Mouse (Mus musculus): ENCODE results near the gene Cnot10. TPM values are rescaled to one million over a fixed set of nuclear protein-coding genes. Genes with fewer than 3 reads are reported as not detected.

Gene Cnot10
- total RNA-seq, 2 experiments from 2014 or later = 17.1 TPM

DNA sequence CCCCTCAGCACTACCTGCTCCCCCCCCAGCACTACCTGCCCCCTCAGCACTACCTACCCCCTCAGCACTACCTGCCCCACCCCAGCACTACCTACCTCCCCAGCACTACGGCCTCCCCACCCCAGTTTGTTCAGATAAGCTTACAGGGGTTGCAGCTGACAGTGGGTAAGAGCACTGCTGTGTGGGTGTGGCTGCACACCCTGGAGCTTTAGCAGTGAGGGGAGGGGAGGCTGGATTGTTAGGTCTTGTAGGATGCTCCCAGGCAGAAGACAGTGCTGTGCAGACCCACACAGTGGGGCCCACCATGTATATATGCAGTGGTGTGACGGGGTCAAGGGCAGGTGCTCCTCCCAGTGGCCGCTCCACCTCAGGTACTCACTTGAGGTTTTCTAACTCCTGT lies 29.7 kb downstream of the Cnot10 start:
- H3K4me3 ChIP-seq = no peak overlapping the region
- TF ChIP-seq CTCF (IDR thresholded peaks at IDR 0.05) = no peak
- H3K27ac ChIP-seq = no peak overlapping the region
- no peak for DNase-seq
- intact Hi-C loops (cut with DNase I) = no loop called here

DNA sequence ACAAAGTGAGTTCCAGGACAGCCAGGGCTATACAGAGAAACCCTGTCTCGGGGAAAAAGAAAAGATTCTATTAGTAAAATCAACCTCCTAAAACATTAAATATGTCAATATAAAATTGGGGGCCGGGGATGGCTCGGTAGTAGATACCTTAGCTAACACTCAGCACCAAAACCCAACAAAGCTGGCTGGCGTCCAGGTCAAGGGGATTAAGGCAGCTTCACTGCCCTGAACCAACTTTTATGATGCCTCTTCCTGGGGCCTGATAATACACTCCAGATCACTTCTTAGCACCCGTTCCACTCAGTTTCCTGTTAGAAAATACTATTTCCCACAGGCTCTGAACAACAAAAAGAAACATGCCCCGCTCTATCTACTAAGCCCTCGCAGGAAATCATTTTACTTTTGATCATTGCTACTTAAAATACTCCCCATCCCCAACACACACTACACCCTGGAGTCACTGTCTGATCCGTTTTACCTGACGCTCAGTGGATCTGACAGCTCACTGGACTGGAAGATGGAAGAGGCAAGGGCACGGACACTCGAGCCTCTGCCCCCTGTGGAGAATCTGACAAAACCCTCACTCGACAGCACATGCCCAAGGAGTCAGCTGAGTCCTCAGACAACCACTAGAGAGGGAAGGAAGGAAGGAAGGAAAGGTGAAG lies 36.0 kb downstream of the Cnot10 start:
- no peak for TF ChIP-seq CTCF (IDR thresholded peaks at IDR 0.05)
- intact Hi-C loops (cut with DNase I) = no loop called here
- Histone ChIP-seq H3K4me3 (no peak overlapping the region), H3K27ac (no peak overlapping the region)
- DNase-seq = no peak

DNA sequence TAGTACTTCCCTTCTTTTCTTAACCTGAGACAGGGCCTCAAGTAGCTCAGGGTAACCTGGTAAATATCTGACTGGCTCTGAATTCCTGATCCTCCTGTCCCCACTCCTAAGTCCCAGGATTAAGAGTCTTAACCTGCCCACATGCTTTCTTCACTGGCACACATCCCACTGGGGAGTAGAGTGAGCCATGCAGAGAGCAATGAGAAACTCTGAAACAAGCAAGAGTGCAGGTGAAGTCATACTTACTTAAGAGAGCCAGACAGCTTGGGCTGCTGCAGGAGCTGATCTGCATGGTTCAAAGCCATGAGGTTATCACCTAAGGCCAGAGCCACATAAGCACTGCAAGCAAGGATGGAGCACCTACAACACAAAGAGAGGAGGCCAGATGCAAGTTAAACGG lies 38.9 kb downstream of the Cnot10 start:
- no peak for TF ChIP-seq CTCF (IDR thresholded peaks at IDR 0.05)
- intact Hi-C loops (cut with DNase I) = no loop called here
- DNase-seq = no peak
- H3K4me3 ChIP-seq = no peak overlapping the region
- H3K27ac ChIP-seq = no peak overlapping the region

DNA sequence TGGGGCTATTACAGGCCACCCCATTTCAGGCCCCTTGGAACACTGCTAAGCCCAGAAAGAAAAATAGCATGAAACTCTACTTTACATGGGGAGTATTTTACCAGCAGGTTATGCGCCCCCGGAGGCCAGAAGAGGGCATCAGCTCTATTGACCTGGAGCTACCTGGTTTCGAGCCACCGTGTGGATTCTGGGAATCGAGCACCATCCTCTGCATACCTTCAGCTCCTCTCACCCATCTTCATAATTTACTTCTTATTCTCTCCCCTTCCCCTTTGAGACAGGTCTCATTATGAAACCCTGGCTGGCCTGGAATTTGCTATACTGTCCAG lies 55.0 kb downstream of the Cnot10 start:
- no peak for TF ChIP-seq CTCF (IDR thresholded peaks at IDR 0.05)
- peak overlapping the region; percentile 46; the same call in 1 of the 2 replicates for H3K27ac ChIP-seq
- no peak for DNase-seq
- no peak overlapping the region for H3K4me3 ChIP-seq
- intact Hi-C loops (cut with DNase I) = no loop called here

DNA sequence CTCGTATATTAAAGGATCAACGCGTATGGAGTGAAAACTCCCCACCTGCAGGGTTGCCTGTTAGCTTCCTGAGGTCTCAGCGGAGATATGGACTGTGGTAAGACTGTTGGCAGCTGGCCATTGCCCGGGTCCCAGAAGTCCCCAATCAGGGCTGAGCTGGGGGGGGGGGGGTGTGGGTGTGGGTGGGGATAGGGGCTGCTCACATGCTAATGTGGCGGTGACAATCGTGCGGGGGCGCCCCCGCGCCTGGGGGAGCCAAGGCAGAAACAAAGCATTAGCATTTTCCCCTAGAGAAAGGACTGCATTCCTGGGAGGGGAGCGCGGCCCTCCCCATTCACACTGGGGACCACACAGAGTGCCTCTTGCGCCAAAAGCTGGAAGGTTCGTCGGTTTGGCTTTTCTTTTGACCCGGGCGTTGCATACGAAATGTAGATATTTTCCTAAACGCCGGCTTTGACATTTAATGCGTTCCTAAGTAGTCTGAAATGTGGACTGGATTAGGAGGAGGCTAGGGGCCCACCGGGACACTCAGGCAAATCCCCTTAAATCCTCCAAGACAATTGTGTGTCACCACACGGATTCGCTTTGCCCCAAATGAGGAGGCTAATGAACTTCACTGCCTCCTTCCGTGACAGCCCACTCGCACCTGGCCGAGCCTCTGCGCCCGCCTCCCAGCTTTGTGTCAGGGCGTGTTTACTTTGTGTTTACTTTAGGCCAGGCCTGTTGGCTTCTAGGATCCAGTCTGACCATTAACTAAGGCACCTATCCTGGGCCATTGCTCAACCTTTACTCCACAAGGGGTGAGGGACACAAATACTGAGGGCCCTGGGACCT lies 55.6 kb downstream of the Cnot10 start:
- no peak for TF ChIP-seq CTCF (IDR thresholded peaks at IDR 0.05)
- peak; percentile 31 for DNase-seq
- peak overlapping the region; percentile 74 for H3K4me3 ChIP-seq
- intact Hi-C loops (cut with DNase I) = loop anchor here (5.0 kb wide), 2 partner anchors 82 to 167 kb away; partner anchors contain the start of gene Ccr4
- H3K27ac ChIP-seq = peak overlapping the region; percentile 59

DNA sequence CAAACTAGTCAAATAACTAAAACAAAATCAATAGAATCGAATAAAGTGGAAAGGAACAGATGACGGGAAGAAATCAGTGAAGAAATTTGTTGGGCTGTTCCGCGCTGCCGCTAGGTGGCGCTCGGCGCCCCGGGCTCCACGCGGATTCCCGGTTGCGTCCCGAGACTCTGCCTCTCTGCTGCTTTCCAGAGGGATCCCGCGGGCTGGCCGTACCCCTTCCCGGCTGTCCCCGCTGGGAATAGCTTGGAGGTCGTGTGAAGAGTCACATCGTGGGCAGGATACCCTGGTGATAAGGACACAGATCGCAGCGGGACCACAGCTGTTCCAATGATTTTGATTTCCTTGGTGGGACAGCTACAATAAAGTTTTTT lies 56.2 kb downstream of the Cnot10 start:
- H3K4me3 ChIP-seq = peak overlapping the region; percentile 74
- intact Hi-C loops (cut with DNase I) = loop anchor here (5.0 kb wide), 2 partner anchors 81 to 166 kb away; partner anchors contain the start of gene Ccr4
- peak; percentile 80 for DNase-seq
- no peak; the same call in 1 of the 2 replicates for TF ChIP-seq CTCF (IDR thresholded peaks at IDR 0.05)
- H3K27ac ChIP-seq = peak overlapping the region; percentile 59

DNA sequence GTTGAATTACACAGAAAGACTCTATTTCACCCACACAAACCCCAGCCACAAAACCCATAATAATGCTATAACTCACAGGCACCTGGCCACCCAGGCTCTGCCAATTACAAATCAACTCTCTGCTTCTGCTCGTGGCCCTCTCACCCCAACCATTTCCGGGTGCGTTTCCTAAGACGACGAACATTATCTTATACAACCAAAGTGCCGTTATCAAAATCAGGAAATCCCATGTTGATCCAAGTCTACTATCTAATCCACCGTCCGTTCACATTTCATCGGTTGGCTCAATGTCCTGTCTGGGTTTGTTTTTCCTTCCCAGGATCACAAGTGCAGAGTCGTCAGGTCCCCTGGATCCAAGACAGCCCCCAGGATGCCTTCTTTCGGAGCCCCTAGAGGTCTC lies 61.3 kb downstream of the Cnot10 start:
- intact Hi-C loops (cut with DNase I) = no loop called here
- DNase-seq = no peak
- TF ChIP-seq CTCF (IDR thresholded peaks at IDR 0.05) = no peak
- no peak overlapping the region for H3K27ac ChIP-seq
- H3K4me3 ChIP-seq = no peak overlapping the region

DNA sequence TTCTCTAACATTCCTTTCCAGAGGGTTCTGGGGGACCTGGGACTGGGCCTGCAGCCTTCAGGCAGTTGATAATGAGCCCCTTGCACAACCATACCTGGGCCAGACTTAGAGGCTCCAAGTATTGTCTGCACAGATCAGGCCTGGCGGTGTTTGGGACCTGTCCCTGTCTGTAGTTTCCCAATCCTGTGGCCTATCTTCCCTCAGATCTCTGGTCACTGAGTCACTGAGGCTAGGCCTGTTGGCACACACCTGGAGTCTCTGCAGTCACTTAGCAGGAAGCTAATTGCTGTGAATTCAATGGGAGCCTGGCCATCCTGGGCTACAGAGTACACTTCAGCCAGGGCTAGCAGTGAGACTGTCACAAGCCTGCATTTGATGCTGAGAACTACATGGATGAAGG lies 64.0 kb downstream of the Cnot10 start:
- Histone ChIP-seq H3K27ac (no peak overlapping the region), H3K4me3 (no peak overlapping the region)
- TF ChIP-seq CTCF (IDR thresholded peaks at IDR 0.05) = no peak
- DNase-seq = no peak
- intact Hi-C loops (cut with DNase I) = no loop called here

DNA sequence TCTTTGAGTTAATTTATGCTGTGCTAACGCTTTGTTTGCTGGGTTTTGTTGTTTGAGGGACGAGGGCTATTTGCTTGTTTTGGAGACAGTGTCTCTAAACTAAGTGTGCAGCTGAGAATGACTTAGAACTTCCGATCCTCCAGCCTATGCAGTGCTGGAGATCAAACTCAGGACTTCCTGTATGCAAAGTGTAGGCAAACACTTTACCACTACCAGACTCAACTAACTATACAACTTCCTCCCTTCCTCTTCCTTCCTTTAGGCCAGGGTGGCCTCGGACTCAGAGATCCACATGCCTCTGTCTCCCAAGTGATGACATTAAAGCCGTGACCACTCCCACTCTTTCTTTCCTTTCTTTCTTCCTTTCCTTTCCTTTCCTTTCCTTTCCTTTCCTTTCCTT lies 66.5 kb downstream of the Cnot10 start:
- DNase-seq = no peak
- H3K27ac ChIP-seq = no peak overlapping the region
- H3K4me3 ChIP-seq = no peak overlapping the region
- intact Hi-C loops (cut with DNase I) = no loop called here
- TF ChIP-seq CTCF (IDR thresholded peaks at IDR 0.05) = no peak

DNA sequence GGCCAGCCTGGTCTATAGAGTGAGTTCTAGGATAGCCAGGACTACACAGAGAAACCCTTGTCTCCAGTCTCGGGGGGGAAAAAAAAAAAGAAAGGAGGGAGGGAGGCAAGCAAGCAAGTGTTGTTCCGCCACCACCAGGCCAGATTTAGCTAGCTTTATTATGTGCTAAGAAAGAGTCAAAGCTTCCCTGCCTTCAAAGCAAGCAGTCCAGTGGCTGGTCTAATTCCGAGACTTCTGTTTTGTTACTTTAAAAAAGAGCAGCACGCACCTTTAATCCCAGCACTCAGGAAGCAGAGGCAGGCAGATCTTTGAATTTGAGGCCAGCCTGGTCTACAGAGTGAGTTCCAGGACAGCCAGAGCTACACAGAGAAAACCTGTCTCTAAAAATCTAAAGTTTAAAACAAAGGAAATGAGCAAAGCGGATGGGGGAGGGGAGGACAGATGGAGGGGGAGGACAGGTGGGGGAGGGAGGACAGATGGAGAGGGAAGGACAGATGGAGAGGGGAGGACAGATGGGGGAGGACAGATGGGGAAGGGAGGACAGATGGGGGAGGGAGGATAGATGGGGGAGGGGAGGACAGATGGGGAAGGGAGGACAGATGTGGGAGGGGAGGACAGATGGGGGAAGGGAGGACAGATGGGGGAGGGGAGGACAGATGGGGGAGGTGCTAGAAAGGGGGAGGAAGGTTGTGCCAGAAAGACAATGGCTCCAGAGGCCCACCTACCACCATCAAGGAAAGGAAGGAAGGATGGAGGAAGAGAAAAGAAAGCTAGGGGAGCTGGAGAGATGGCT lies 71.1 kb downstream of the Cnot10 start:
- Histone ChIP-seq H3K4me3 (no peak overlapping the region), H3K27ac (no peak overlapping the region)
- no peak for DNase-seq
- intact Hi-C loops (cut with DNase I) = no loop called here
- no peak for TF ChIP-seq CTCF (IDR thresholded peaks at IDR 0.05)

DNA sequence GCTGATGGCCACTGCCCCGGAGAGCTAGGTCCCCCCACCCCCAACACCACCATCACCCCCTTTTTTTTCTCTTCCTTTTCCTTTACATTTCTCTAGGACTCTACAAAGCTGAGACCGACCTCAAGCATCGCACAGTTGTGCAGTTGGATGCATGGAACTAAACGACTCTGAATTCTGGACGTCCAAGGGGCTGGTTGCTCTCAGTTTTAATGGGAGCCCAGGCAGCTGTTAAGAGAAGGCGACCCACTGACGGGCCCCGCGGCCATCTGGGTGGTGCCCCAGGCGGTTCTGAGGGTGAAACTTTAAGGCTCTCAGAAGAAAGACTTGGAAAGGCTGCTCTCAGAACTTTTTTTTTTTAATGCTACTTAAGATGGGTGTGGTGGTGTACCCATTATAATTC lies 75.3 kb downstream of the Cnot10 start:
- no peak for TF ChIP-seq CTCF (IDR thresholded peaks at IDR 0.05)
- no peak for DNase-seq
- intact Hi-C loops (cut with DNase I) = no loop called here
- H3K4me3 ChIP-seq = no peak overlapping the region
- H3K27ac ChIP-seq = no peak overlapping the region

DNA sequence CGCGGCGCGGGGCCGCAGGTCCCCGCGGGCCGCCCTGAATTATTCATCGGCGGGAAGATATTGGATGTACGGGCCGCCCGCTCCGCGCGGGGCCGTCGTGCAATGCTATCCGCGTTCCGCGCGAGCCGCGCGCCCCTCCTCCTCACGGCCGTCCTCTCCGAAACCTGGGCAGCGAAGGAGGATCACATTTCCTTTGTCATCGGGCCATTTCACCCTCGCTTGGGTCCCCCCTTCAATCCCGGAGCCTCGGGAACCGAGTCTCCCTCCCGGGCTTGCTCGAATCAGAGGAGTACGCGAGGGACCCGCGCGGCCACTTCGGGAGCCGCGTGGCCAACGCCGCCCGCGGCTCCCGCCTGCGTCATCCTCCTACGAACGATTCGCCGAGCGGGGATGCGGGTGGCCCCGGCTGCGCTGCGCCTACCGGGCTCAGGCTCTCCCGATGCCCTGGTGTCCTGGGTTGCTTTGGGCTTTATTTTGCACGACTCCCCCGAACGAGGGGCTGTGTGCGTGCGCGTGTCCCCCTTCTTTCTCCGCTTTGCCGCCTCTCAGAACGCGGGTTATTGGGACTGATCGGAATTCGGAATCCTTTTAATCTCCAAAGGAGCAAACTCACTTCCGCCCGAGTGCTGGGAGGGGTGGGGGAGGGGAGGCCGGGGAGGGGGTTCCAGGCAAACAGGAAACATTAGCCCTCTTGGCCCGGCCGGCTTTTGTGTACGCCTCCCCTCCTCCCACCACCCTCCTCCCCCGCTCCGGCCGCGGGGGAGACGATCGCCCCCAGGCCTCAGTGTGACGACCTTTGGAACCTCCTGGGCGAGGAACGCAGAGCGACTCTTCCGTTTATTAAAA lies 76.0 kb downstream of the Cnot10 start, which contains the start of gene Trim71:
Gene Trim71, minus strand, starts transcription at position 609 of the 846 bp plus-strand sequence.
- Histone ChIP-seq H3K27ac (no peak within 1 kb of the TSS), H3K4me3 (peak within 1 kb of the TSS; percentile 66)
- TF ChIP-seq CTCF (IDR thresholded peaks at IDR 0.05) = no peak
- DNase-seq = no peak
- intact Hi-C loops (cut with DNase I) = no loop called here

All from gastrocnemius, adult 2 months (tissue).